Mouse (Mus musculus) gastrocnemius, postnatal 10 days (tissue): Measurements from ENCODE around the gene Ugt2b38. TPM values are rescaled to one million over a fixed set of nuclear protein-coding genes. Genes with fewer than 3 reads are reported as not detected.
"Not testable (repeated sequence)": the region's sequence is repeated elsewhere in the genome, so short reads cannot be mapped to it uniquely, and the experiment has no call there.

Source experiments
- DNase-seq: peaks from one replicate; pipeline ENCODE4 v3.0.0; 2021; ENCODE audit warnings: mixed read lengths
- long read RNA-seq, 2 experiments: library from polyadenylated mRNA; stranded (forward); transcript quantifications; one replicate each; pipeline ENCODE4 v2.0.0; 2021
- total RNA-seq, 2 experiments: library from RNA; stranded (reverse); gene quantifications; 2 replicates each; pipeline ENCODE4 v1.2.3; 2021

Ugt2b38 gene
- total RNA-seq, result not detected
- long read RNA-seq, experiment 1, result 0 reads
- long read RNA-seq, experiment 2, result 0 reads

- not testable (repeated sequence) for DNase-seq
These were observed at the start of gene Ugt2b38 for GRCm38 (mm10) chr5:87424041-87424440. TSS of gene Ugt2b38 (minus strand) at chr5:87424203.

GRCm38 (mm10) chr5:87458810-87459209, 34.8 kb upstream of the Ugt2b38 start:
- DNase-seq, result no peak

GRCm38 (mm10) chr5:87457701-87458100, 33.7 kb upstream of the Ugt2b38 start:
- DNase-seq, result no peak

- no peak for DNase-seq
These were observed 32.3 kb upstream of the Ugt2b38 start for GRCm38 (mm10) chr5:87456216-87456850.

- DNase-seq, result no peak
These were observed 31.5 kb upstream of the Ugt2b38 start for GRCm38 (mm10) chr5:87455519-87455918.

- DNase-seq, result not testable (repeated sequence)
These were observed 28.5 kb upstream of the Ugt2b38 start for GRCm38 (mm10) chr5:87452514-87452913.

GRCm38 (mm10) chr5:87436264-87436663, 12.3 kb upstream of the Ugt2b38 start:
- DNase-seq, result no peak

- DNase-seq, result no peak
These were observed 1.7 kb upstream of the Ugt2b38 start for GRCm38 (mm10) chr5:87425676-87426075.

GRCm38 (mm10) chr5:87396968-87397367, 27.0 kb downstream of the Ugt2b38 start:
- no peak for DNase-seq

GRCm38 (mm10) chr5:87390818-87391217, 33.2 kb downstream of the Ugt2b38 start:
- no peak for DNase-seq

GRCm38 (mm10) chr5:87380234-87380633, 43.8 kb downstream of the Ugt2b38 start:
- DNase-seq, result no peak

- DNase-seq, result no peak
These were observed 44.2 kb downstream of the Ugt2b38 start for GRCm38 (mm10) chr5:87379825-87380224.

GRCm38 (mm10) chr5:87375874-87376383, 48.1 kb downstream of the Ugt2b38 start:
- DNase-seq, result no peak

- DNase-seq, result no peak
These were observed 50.5 kb downstream of the Ugt2b38 start for GRCm38 (mm10) chr5:87373502-87373863.

- DNase-seq, result not testable (repeated sequence)
These were observed 51.1 kb downstream of the Ugt2b38 start for GRCm38 (mm10) chr5:87372788-87373501.

Other genes starting within 250 kb of the Ugt2b38 start
- gene Ugt2b37, start 169.4 kb downstream of the Ugt2b38 start, total RNA-seq, result not detected
- gene Ugt2a3, start 87.0 kb downstream of the Ugt2b38 start, total RNA-seq, result not detected
- not detected for gene Ugt2a2, start 58.1 kb upstream of the Ugt2b38 start, total RNA-seq
- not detected for gene Gm43638, start 62.6 kb upstream of the Ugt2b38 start, total RNA-seq
- not detected for gene Ugt2a1, start 66.7 kb upstream of the Ugt2b38 start, total RNA-seq
- not detected for gene Sult1b1, start 114.0 kb upstream of the Ugt2b38 start, total RNA-seq
- under 1 TPM in 1 of 2 experiments, not detected in 1; 0.32 TPM for gene Sult1d1, start 144.8 kb upstream of the Ugt2b38 start, total RNA-seq
- not detected for gene Sult1e1, start 167.4 kb upstream of the Ugt2b38 start, total RNA-seq
- gene Csn1s1, start 242.0 kb upstream of the Ugt2b38 start, total RNA-seq, result not detected